Mouse (Mus musculus): ENCODE results near the gene Mgat5.

DNA sequence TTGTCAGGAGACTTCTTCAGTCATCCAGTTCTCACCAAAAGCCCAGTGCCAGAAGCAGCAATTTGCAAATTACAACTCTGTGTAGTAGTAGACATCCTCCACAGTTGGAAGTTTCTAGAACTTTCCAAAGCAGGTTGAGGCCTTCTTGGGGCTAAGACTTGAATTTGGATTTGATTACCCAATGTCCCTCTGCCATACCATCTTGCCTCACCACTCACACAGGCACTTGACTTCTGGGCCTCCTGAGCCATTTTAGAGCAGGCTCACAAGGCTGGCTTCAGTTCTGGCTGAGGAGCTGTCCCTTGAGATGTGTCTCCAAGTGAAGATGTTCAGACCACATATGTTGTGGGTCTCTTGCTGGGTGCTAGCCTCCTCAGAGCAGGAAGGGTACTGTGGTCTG lies 86.9 kb downstream of the Mgat5 start:
- TF ChIP-seq CHD2 (IDR thresholded peaks at IDR 0.05; ENCODE audit: low read depth, low read length) (no peak), MAFK (IDR thresholded peaks at IDR 0.05; ENCODE audit: insufficient read depth, low read depth, low read length) (no peak), ZNF384 (IDR thresholded peaks at IDR 0.05; ENCODE audit: low read depth, low read length) (no peak)
